13 mouse cellular contexts compared by ENCODE assay signal in genomic region chr7:43584790-43585189, GRCm38 (mm10). TPM values are rescaled to one million over a fixed set of nuclear protein-coding genes. Genes with fewer than 3 reads are reported as not detected.
DNase-seq lines count a peak whose midpoint lies in the region; ATAC-seq and TF ChIP-seq lines count a peak whose summit lies in the region.
"Had no signal": no experiment of that assay in that cellular context is flagged by ENCODE, and none has a peak within 500 bp of the region (broad histone marks: within the 10 kb centered on the region; RNA-seq: fewer than 3 reads in every experiment).

No protein-coding gene starts in this region.

- H3K27ac ChIP-seq in forebrain, postnatal 0 days (ENCODE audit: low read depth, low read length): no peak overlapping the region
- H3K27ac ChIP-seq in forebrain, embryonic 11.5 days (ENCODE audit: low read depth, low read length): no peak overlapping the region
- H3K27ac ChIP-seq in liver, postnatal 0 days (ENCODE audit: low read depth): no peak overlapping the region
- H3K27ac ChIP-seq in liver, embryonic 11.5 days (ENCODE audit: low read depth, low read length): no peak overlapping the region
- H3K27ac ChIP-seq: limb, embryonic 13.5 days had no signal

- no peak for DNase-seq in forebrain, postnatal 0 days
- DNase-seq in forebrain, embryonic 11.5 days (ENCODE audit: low spot score): no peak
- DNase-seq in liver, postnatal 0 days: no peak
- DNase-seq in liver, embryonic 11.5 days (ENCODE audit: low spot score): no peak
- DNase-seq in left cerebral cortex, postnatal 25 days (ENCODE audit: low spot score in 2 of 2): no peak
- no peak for DNase-seq in adrenal gland, postnatal 14 days
- DNase-seq: heart, postnatal 36 days; kidney, adult 8-10 months; right cerebral cortex, postnatal 4 days had no signal

- intact Hi-C loops in left cerebral cortex, postnatal 25 days (cut with DNase I): loop anchor here (10.0 kb wide), 1 partner anchor 310 kb away; no protein-coding TSS in a partner anchor

- 0 out of 2 replicates have a peak, but pooled peaks have one; percentile 6 for TF ChIP-seq CTCF in forebrain, postnatal 0 days (IDR thresholded peaks at IDR 0.05; ENCODE audit: low read depth)
- peak; percentile 41 for TF ChIP-seq CTCF in liver, postnatal 0 days (IDR thresholded peaks at IDR 0.05; ENCODE audit: low read depth)
- peak; percentile 31 for TF ChIP-seq CTCF in E14TG2a.4 (conservative IDR thresholded peaks at IDR 0.05; ENCODE audit: low read length)

- WGBS in forebrain, postnatal 0 days: 87% methylated on average over 5 of the region's 5 CpGs
- 89% methylated on average over 5 of the region's 5 CpGs for WGBS in forebrain, embryonic 11.5 days
- 83% methylated on average over 5 of the region's 5 CpGs for WGBS in liver, postnatal 0 days (ENCODE audit: insufficient replicate concordance)
- 89% methylated on average over 5 of the region's 5 CpGs for WGBS in liver, embryonic 11.5 days

- ATAC-seq in forebrain, postnatal 0 days: no peak
- no peak for ATAC-seq in forebrain, embryonic 11.5 days (replicated peaks; ENCODE audit: low FRiP score)
- no peak for ATAC-seq in liver, postnatal 0 days
- ATAC-seq in liver, embryonic 11.5 days (replicated peaks; ENCODE audit: low FRiP score): no peak
- ATAC-seq in granulocyte monocyte progenitor cell, adult 5-6 weeks (replicated peaks; ENCODE audit: poor library complexity, severe bottlenecking): peak; percentile 45; the same call in 1 of the 2 replicates

- no peaks in the 10 kb centered on the region for H3K9me3 ChIP-seq in forebrain, postnatal 0 days (ENCODE audit: low read length)
- no peaks in the 10 kb centered on the region for H3K9me3 ChIP-seq in forebrain, embryonic 11.5 days (ENCODE audit: control insufficient read depth, low read length)
- no peaks in the 10 kb centered on the region for H3K9me3 ChIP-seq in liver, postnatal 0 days (ENCODE audit: low read length)
- no peaks in the 10 kb centered on the region for H3K9me3 ChIP-seq in liver, embryonic 11.5 days (ENCODE audit: control insufficient read depth, low read length)
- no peaks in the 10 kb centered on the region for H3K9me3 ChIP-seq in E14TG2a.4 (ENCODE audit: low read length)
- H3K9me3 ChIP-seq: limb, embryonic 13.5 days had no signal

- no peak for TF ChIP-seq EP300 in liver, postnatal 0 days (IDR thresholded peaks at IDR 0.05; ENCODE audit: low read depth)

- H3K4me1 ChIP-seq in forebrain, postnatal 0 days (ENCODE audit: insufficient read depth): peaks cover 9% of the 10 kb centered on the region; the same call in 1 of the 2 replicates
- H3K4me1 ChIP-seq in forebrain, embryonic 11.5 days (replicated peaks; ENCODE audit: control insufficient read depth, insufficient read depth, low read length): peaks cover 3% of the 10 kb centered on the region; the same call in 1 of the 2 replicates
- H3K4me1 ChIP-seq in liver, postnatal 0 days (ENCODE audit: insufficient read depth): peaks cover 6% of the 10 kb centered on the region; the same call in 1 of the 2 replicates
- peaks cover 7% of the 10 kb centered on the region for H3K4me1 ChIP-seq in liver, embryonic 11.5 days (replicated peaks; ENCODE audit: control insufficient read depth, insufficient read depth, low read length)
- peaks cover 25% of the 10 kb centered on the region for H3K4me1 ChIP-seq in E14TG2a.4 (replicated peaks; ENCODE audit: low read depth, low read length)

- no peak overlapping the region for H3K9ac ChIP-seq in forebrain, postnatal 0 days
- no peak overlapping the region for H3K9ac ChIP-seq in forebrain, embryonic 11.5 days (ENCODE audit: low read length)
- no peak overlapping the region for H3K9ac ChIP-seq in liver, postnatal 0 days (replicated peaks)
- no peak overlapping the region for H3K9ac ChIP-seq in liver, embryonic 11.5 days (ENCODE audit: low read depth, low read length)
- H3K9ac ChIP-seq: limb, embryonic 13.5 days had no signal

- H3K4me3 ChIP-seq in forebrain, postnatal 0 days (ENCODE audit: low read depth, low read length): no peak overlapping the region
- H3K4me3 ChIP-seq in forebrain, embryonic 11.5 days (ENCODE audit: low read depth, low read length): no peak overlapping the region
- H3K4me3 ChIP-seq in liver, postnatal 0 days (ENCODE audit: low read depth, low read length): no peak overlapping the region
- H3K4me3 ChIP-seq in liver, embryonic 11.5 days (ENCODE audit: low read depth, low read length): no peak overlapping the region
- H3K4me3 ChIP-seq in E14TG2a.4 (replicated peaks; ENCODE audit: low read length): no peak overlapping the region
- H3K4me3 ChIP-seq: limb, embryonic 13.5 days had no signal

- no peak overlapping the region for H3K4me2 ChIP-seq in forebrain, postnatal 0 days (ENCODE audit: low read depth)
- H3K4me2 ChIP-seq in forebrain, embryonic 11.5 days (ENCODE audit: low read depth, low read length, severe bottlenecking): no peak overlapping the region
- H3K4me2 ChIP-seq in liver, postnatal 0 days (ENCODE audit: low read depth, low read length): no peak overlapping the region
- H3K4me2 ChIP-seq in liver, embryonic 11.5 days: no peak overlapping the region
- H3K4me2 ChIP-seq: limb, embryonic 13.5 days had no signal

- H3K36me3 ChIP-seq in forebrain, postnatal 0 days (ENCODE audit: insufficient read depth): peaks cover 50% of the 10 kb centered on the region
- peaks cover 9% of the 10 kb centered on the region; the same call in 1 of the 2 replicates for H3K36me3 ChIP-seq in forebrain, embryonic 11.5 days (ENCODE audit: control insufficient read depth, insufficient read depth, low read length)
- H3K36me3 ChIP-seq in liver, postnatal 0 days (replicated peaks; ENCODE audit: insufficient read depth, low read length): peaks cover 51% of the 10 kb centered on the region
- peaks cover 41% of the 10 kb centered on the region for H3K36me3 ChIP-seq in liver, embryonic 11.5 days (ENCODE audit: control insufficient read depth, insufficient read depth, low read length)
- H3K36me3 ChIP-seq in E14TG2a.4 (ENCODE audit: insufficient read depth, low read length): peaks cover 61% of the 10 kb centered on the region

- H3K27me3 ChIP-seq in forebrain, postnatal 0 days (ENCODE audit: insufficient read depth, low read length): no peaks in the 10 kb centered on the region
- H3K27me3 ChIP-seq in forebrain, embryonic 11.5 days (ENCODE audit: control insufficient read depth, insufficient read depth, low read length): no peaks in the 10 kb centered on the region
- no peaks in the 10 kb centered on the region for H3K27me3 ChIP-seq in liver, postnatal 0 days (ENCODE audit: insufficient read depth, low read length)
- no peaks in the 10 kb centered on the region for H3K27me3 ChIP-seq in liver, embryonic 11.5 days (replicated peaks; ENCODE audit: control insufficient read depth, insufficient read depth, low read length)
- H3K27me3 ChIP-seq in E14TG2a.4 (ENCODE audit: insufficient read depth, low read length): no peaks in the 10 kb centered on the region
- H3K27me3 ChIP-seq: limb, embryonic 13.5 days had no signal

RNA-seq across cellular contexts. Expression of gene Zfp719, which starts 5.4 kb away (rescaled TPM):
- 20.2 and 22.5 TPM in 2 replicates for total RNA-seq in forebrain, postnatal 0 days (2014; rRNA removed)
- polyA plus RNA-seq in forebrain, postnatal 0 days (2015; fragmentation: Nextera tagmentation; extraction: Ambion mirVana): 3.2 and 5.8 TPM in 2 replicates
- 16.0 and 16.9 TPM in 2 replicates for polyA plus RNA-seq in forebrain, embryonic 11.5 days (2014; fragmentation: Nextera tagmentation; extraction: Ambion mirVana)
- polyA plus RNA-seq in liver, postnatal 0 days (2015; fragmentation: Nextera tagmentation; extraction: Ambion mirVana): 1.3 TPM in 2 replicates
- polyA plus RNA-seq in liver, embryonic 11.5 days (2014; fragmentation: Nextera tagmentation; extraction: Ambion mirVana): 7.0 and 9.1 TPM in 2 replicates
- 9.9 and 19.2 TPM in 2 replicates for total RNA-seq in granulocyte monocyte progenitor cell, adult 5-6 weeks (2014; fragmentation: Nextera tagmentation)
- total RNA-seq in granulocyte monocyte progenitor cell, adult 5-6 weeks (2017): 7.8 and 10.8 TPM in 2 replicates
- total RNA-seq in left cerebral cortex, postnatal 25 days (2021): 10 to 100 TPM; 15.0 to 17.1 TPM
- 11.9 and 16.9 TPM in 2 replicates for total RNA-seq in adrenal gland, postnatal 14 days (2021)

RNA-seq across cellular contexts. Expression of gene Zfp819, which starts 22.2 kb away (rescaled TPM):
- total RNA-seq in forebrain, postnatal 0 days (2014; rRNA removed): 0.33 and 0.85 TPM in 2 replicates
- 0.23 TPM in 2 replicates for polyA plus RNA-seq in forebrain, postnatal 0 days (2015; fragmentation: Nextera tagmentation; extraction: Ambion mirVana)
- 0.92 and 1.0 TPM in 2 replicates for polyA plus RNA-seq in forebrain, embryonic 11.5 days (2014; fragmentation: Nextera tagmentation; extraction: Ambion mirVana)
- polyA plus RNA-seq in liver, postnatal 0 days (2015; fragmentation: Nextera tagmentation; extraction: Ambion mirVana): not detected in 2 replicates
- 0.07 and 0.16 TPM in 2 replicates for polyA plus RNA-seq in liver, embryonic 11.5 days (2014; fragmentation: Nextera tagmentation; extraction: Ambion mirVana)
- 1.4 TPM in 1 of 2 replicates, not detected in the other for total RNA-seq in granulocyte monocyte progenitor cell, adult 5-6 weeks (2014; fragmentation: Nextera tagmentation)
- 0.17 and 0.98 TPM in 2 replicates for total RNA-seq in granulocyte monocyte progenitor cell, adult 5-6 weeks (2017)
- under 1 TPM in 1 of 2 experiments, not detected in 1; 0.37 TPM for total RNA-seq in left cerebral cortex, postnatal 25 days (2021)
- total RNA-seq in adrenal gland, postnatal 14 days (2021): not detected in 2 replicates
- total RNA-seq: heart, postnatal 36 days had no signal

RNA-seq across cellular contexts. Expression of gene Zfp658, which starts 22.7 kb away (rescaled TPM):
- 12.4 and 12.6 TPM in 2 replicates for total RNA-seq in forebrain, postnatal 0 days (2014; rRNA removed)
- polyA plus RNA-seq in forebrain, postnatal 0 days (2015; fragmentation: Nextera tagmentation; extraction: Ambion mirVana): 1.6 and 3.1 TPM in 2 replicates
- 6.7 and 6.8 TPM in 2 replicates for polyA plus RNA-seq in forebrain, embryonic 11.5 days (2014; fragmentation: Nextera tagmentation; extraction: Ambion mirVana)
- 0.14 and 0.26 TPM in 2 replicates for polyA plus RNA-seq in liver, postnatal 0 days (2015; fragmentation: Nextera tagmentation; extraction: Ambion mirVana)
- polyA plus RNA-seq in liver, embryonic 11.5 days (2014; fragmentation: Nextera tagmentation; extraction: Ambion mirVana): 0.97 and 1.1 TPM in 2 replicates
- total RNA-seq in granulocyte monocyte progenitor cell, adult 5-6 weeks (2014; fragmentation: Nextera tagmentation): 1.7 and 1.9 TPM in 2 replicates
- 0.98 and 1.5 TPM in 2 replicates for total RNA-seq in granulocyte monocyte progenitor cell, adult 5-6 weeks (2017)
- total RNA-seq in left cerebral cortex, postnatal 25 days (2021): 1 to 10 TPM; 3.8 to 4.7 TPM
- 2.2 and 3.2 TPM in 2 replicates for total RNA-seq in adrenal gland, postnatal 14 days (2021)

RNA-seq across cellular contexts. Expression of gene Cd33, which starts 40.6 kb away (rescaled TPM):
- total RNA-seq in forebrain, postnatal 0 days (2014; rRNA removed): 0.77 and 1.0 TPM in 2 replicates
- polyA plus RNA-seq in forebrain, postnatal 0 days (2015; fragmentation: Nextera tagmentation; extraction: Ambion mirVana): 1.2 and 1.7 TPM in 2 replicates
- polyA plus RNA-seq in forebrain, embryonic 11.5 days (2014; fragmentation: Nextera tagmentation; extraction: Ambion mirVana): 0.71 and 1.7 TPM in 2 replicates
- 3.9 and 5.1 TPM in 2 replicates for polyA plus RNA-seq in liver, postnatal 0 days (2015; fragmentation: Nextera tagmentation; extraction: Ambion mirVana)
- polyA plus RNA-seq in liver, embryonic 11.5 days (2014; fragmentation: Nextera tagmentation; extraction: Ambion mirVana): 1.3 and 1.6 TPM in 2 replicates
- 4.0 and 5.7 TPM in 2 replicates for total RNA-seq in granulocyte monocyte progenitor cell, adult 5-6 weeks (2014; fragmentation: Nextera tagmentation)
- total RNA-seq in granulocyte monocyte progenitor cell, adult 5-6 weeks (2017): 2.9 and 4.1 TPM in 2 replicates
- 1 to 10 TPM; 4.4 to 5.1 TPM for total RNA-seq in left cerebral cortex, postnatal 25 days (2021)
- total RNA-seq in adrenal gland, postnatal 14 days (2021): 2.7 and 5.3 TPM in 2 replicates

RNA-seq across cellular contexts. Expression of gene Ceacam18, which starts 49.7 kb away (rescaled TPM):
- total RNA-seq in forebrain, postnatal 0 days (2014; rRNA removed): 0.15 TPM in 1 of 2 replicates, not detected in the other
- polyA plus RNA-seq in forebrain, postnatal 0 days (2015; fragmentation: Nextera tagmentation; extraction: Ambion mirVana): not detected in 2 replicates
- polyA plus RNA-seq in forebrain, embryonic 11.5 days (2014; fragmentation: Nextera tagmentation; extraction: Ambion mirVana): not detected in 2 replicates
- polyA plus RNA-seq in liver, postnatal 0 days (2015; fragmentation: Nextera tagmentation; extraction: Ambion mirVana): 0.14 TPM in 1 of 2 replicates, not detected in the other
- not detected in 2 replicates for polyA plus RNA-seq in liver, embryonic 11.5 days (2014; fragmentation: Nextera tagmentation; extraction: Ambion mirVana)
- 0.28 TPM in 1 of 2 replicates, not detected in the other for total RNA-seq in granulocyte monocyte progenitor cell, adult 5-6 weeks (2014; fragmentation: Nextera tagmentation)
- total RNA-seq in granulocyte monocyte progenitor cell, adult 5-6 weeks (2017): not detected in 2 replicates
- not detected for total RNA-seq in left cerebral cortex, postnatal 25 days (2021)
- total RNA-seq in adrenal gland, postnatal 14 days (2021): 0.22 TPM in 1 of 2 replicates, not detected in the other
- total RNA-seq: adrenal gland, adult 18-20 months; heart, postnatal 36 days had no signal
- polyA plus RNA-seq: limb, embryonic 13.5 days had no signal
